Mouse (Mus musculus) heart, postnatal 0 days (tissue): ENCODE results near the gene Phospho2.

Experiments used
- CTCF ChIP-seq: IDR thresholded peaks from 2 replicates; pipeline ENCODE4 v1.5.1; 2016; ENCODE audit warnings: antibody characterized with exemption, control low read depth, low read depth
- EP300 ChIP-seq: IDR thresholded peaks from 2 replicates; pipeline ENCODE4 v1.6.1; 2016; ENCODE audit warnings: antibody characterized with exemption, low read depth

GRCm38 (mm10) chr2:69849215-69849614, 59.8 kb downstream of the Phospho2 start:
- TF ChIP-seq CTCF (no peak), EP300 (no peak)
